Mouse (Mus musculus) embryonic facial prominence, embryonic 12.5 days (tissue): ENCODE measurements around the gene Gm21974. TPM values are rescaled to one million over a fixed set of nuclear protein-coding genes. Genes with fewer than 3 reads are reported as not detected.
"Not testable (repeated sequence)": the region's sequence is repeated elsewhere in the genome, so short reads cannot be mapped to it uniquely, and the experiment has no call there.

Source experiments
- ATAC-seq: fragments of 200-750 bp; cut with Nextera tagmentation; 2 replicates; pipeline ENCODE4 v1.8.0; 2017; ENCODE audit not compliant: insufficient number of reproducible peaks, insufficient read depth, low FRiP score, low TSS enrichment
- H3K27ac ChIP-seq: fragments of 300-500 bp; sonication (generic); 2 replicates; pipeline ENCODE4 v1.5.1; 2016; ENCODE audit warnings: mild to moderate bottlenecking
- H3K27me3 ChIP-seq: fragments of 300-500 bp; sonication (generic); 2 replicates; pipeline ENCODE4 v1.6.1; 2016; ENCODE audit warnings: mild to moderate bottlenecking, moderate library complexity
- H3K36me3 ChIP-seq: fragments of 300-500 bp; sonication (generic); 2 replicates; pipeline ENCODE4 v1.6.1; 2016; ENCODE audit warnings: mild to moderate bottlenecking
- H3K4me1 ChIP-seq: fragments of 300-500 bp; sonication (generic); 2 replicates; pipeline ENCODE4 v1.6.1; 2016
- H3K4me2 ChIP-seq: fragments of 300-500 bp; sonication (generic); replicated peaks from 2 replicates; pipeline ENCODE4 v1.6.1; 2016; ENCODE audit warnings: mild to moderate bottlenecking, moderate library complexity
- H3K4me3 ChIP-seq: fragments of 300-500 bp; sonication (generic); 2 replicates; pipeline ENCODE4 v1.5.1; 2016; ENCODE audit warnings: mild to moderate bottlenecking
- H3K9ac ChIP-seq: fragments of 300-500 bp; sonication (generic); 2 replicates; pipeline ENCODE4 v1.6.1; 2016; ENCODE audit warnings: mild to moderate bottlenecking, moderate library complexity
- H3K9me3 ChIP-seq: fragments of 300-500 bp; sonication (generic); 2 replicates; pipeline ENCODE4 v1.6.1; 2016; ENCODE audit warnings: mild to moderate bottlenecking, moderate library complexity
- WGBS: fragments of 180-500 bp; shearing (Covaris S2); methylation state at CpG from one replicate; pipeline ENCODE4 v1.1.7; 2016; 5-methylcytosine and 5-hydroxymethylcytosine counted together
- polyA plus RNA-seq: library from polyadenylated mRNA; unstranded; fragments of >200 nt; fragmentation: Nextera tagmentation; extraction: Ambion mirVana; gene quantifications from 2 replicates; pipeline ENCODE4 v1.2.1, GENCODE M21; 2016

The Gm21974 gene
- not detected in 2 replicates for polyA plus RNA-seq

GRCm38 (mm10) chr7:127895442-127895841 lies at the start of gene Gm21974, which contains the start of gene Vkorc1:
Gene Gm21974, minus strand, starts transcription at chr7:127895454.
Gene Vkorc1, minus strand, starts transcription at chr7:127895617.
- Histone ChIP-seq H3K9ac (peak within 1 kb of the TSS; percentile 63), H3K27ac (peak within 1 kb of the TSS; percentile 67), H3K4me1 (peaks cover 10% of the 10 kb centered on the region; the same call in 1 of the 2 replicates), H3K4me2 (peak within 1 kb of the TSS; percentile 74), H3K36me3 (peaks cover 13% of the 10 kb centered on the region), H3K27me3 (no peaks in the 10 kb centered on the region), H3K9me3 (no peaks in the 10 kb centered on the region), H3K4me3 (peak within 1 kb of the TSS; percentile 59)
- under 1% methylated on average over 26 of the region's 26 CpGs for WGBS
- ATAC-seq: peak; percentile 98

- WGBS: 12% methylated on average over 23 of the region's 23 CpGs
- H3K9ac ChIP-seq: no peak overlapping the region
- peaks cover 39% of the 10 kb centered on the region for H3K27me3 ChIP-seq
- no peak for ATAC-seq
- peak overlapping the region; percentile 27 for H3K4me2 ChIP-seq
- 0 out of 2 replicates have a peak overlapping the region, but pooled peaks have one; percentile 9 for H3K4me3 ChIP-seq
- no peaks in the 10 kb centered on the region for H3K4me1 ChIP-seq
- no peak overlapping the region for H3K27ac ChIP-seq
- H3K36me3 ChIP-seq: no peaks in the 10 kb centered on the region
- no peaks in the 10 kb centered on the region for H3K9me3 ChIP-seq
Observed at GRCm38 (mm10) chr7:127944614-127945013, 49.4 kb upstream of the Gm21974 start.

DNA sequence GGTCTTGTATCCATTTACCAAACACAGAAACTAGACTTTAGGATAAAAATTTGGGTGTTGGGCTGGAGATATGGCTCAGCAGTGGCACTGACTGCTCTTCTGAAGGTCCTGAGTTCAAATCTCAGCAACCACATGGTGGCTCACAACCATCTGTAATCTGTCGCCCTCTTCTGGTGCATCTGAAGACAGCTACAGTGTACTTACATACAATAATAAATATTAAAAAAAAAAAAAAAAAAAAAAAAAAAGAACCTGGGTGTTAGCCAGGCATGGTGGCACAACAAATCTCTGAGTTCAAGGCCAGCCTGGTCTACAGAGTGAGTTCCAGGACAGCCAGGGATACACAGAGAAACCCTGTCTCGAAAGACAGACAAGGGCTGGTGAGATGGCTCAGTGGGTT lies 46.8 kb upstream of the Gm21974 start:
- not testable (repeated sequence) for H3K9ac ChIP-seq, ATAC-seq, H3K4me2 ChIP-seq, H3K4me3 ChIP-seq, H3K36me3 ChIP-seq, H3K27ac ChIP-seq, H3K9me3 ChIP-seq, H3K4me1 ChIP-seq
- 51% methylated on average over 2 of the region's 2 CpGs for WGBS
- peaks cover 39% of the 10 kb centered on the region for H3K27me3 ChIP-seq

GRCm38 (mm10) chr7:127936216-127936884 lies 41.1 kb upstream of the Gm21974 start:
- ATAC-seq: no peak
- Histone ChIP-seq H3K27ac (no peak overlapping the region), H3K9me3 (no peaks in the 10 kb centered on the region), H3K27me3 (no peaks in the 10 kb centered on the region), H3K36me3 (no peaks in the 10 kb centered on the region), H3K4me1 (peaks cover 34% of the 10 kb centered on the region), H3K9ac (peak overlapping the region; percentile 73), H3K4me3 (peak overlapping the region; percentile 65), H3K4me2 (peak overlapping the region; percentile 93)
- WGBS: 58% methylated on average over 18 of the region's 18 CpGs

DNA sequence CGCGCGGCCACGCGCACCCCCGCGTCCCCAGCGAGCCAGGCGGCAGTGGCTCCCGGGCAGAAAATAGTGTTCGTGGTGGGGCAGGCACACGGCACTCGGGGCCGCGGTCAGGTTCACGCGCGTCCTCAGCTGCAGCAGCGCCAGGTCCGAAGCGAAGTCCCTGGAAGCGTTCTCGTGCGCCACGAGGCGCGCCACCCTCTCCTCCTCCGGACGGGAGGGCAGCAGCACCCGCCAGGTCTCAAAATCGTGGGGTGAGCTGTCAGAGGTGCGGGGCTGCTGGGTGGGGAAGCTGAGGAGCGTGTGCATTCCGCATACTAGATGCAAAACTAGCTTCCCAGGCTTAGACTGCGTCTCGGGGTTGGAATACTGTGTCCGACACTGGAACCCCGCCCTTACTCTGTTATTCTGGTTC lies 40.5 kb upstream of the Gm21974 start:
- Histone ChIP-seq H3K27ac (peak overlapping the region; percentile 18), H3K4me2 (peak overlapping the region; percentile 93), H3K27me3 (0 out of 2 replicates have a peak, but pooled peaks cover under 1% of the 10 kb centered on the region), H3K4me3 (peak overlapping the region; percentile 65), H3K36me3 (no peaks in the 10 kb centered on the region), H3K9me3 (no peaks in the 10 kb centered on the region), H3K9ac (peak overlapping the region; percentile 73), H3K4me1 (peaks cover 36% of the 10 kb centered on the region)
- 2% methylated on average over 37 of the region's 38 CpGs for WGBS
- ATAC-seq: peak; percentile 38

- no peaks in the 10 kb centered on the region for H3K9me3 ChIP-seq
- peak overlapping the region; percentile 18 for H3K27ac ChIP-seq
- H3K4me3 ChIP-seq: peak overlapping the region; percentile 65
- H3K27me3 ChIP-seq: peaks cover 6% of the 10 kb centered on the region
- WGBS: 7% methylated on average over 32 of the region's 32 CpGs
- peak; percentile 94 for ATAC-seq
- H3K4me2 ChIP-seq: peak overlapping the region; percentile 93
- no peaks in the 10 kb centered on the region for H3K36me3 ChIP-seq
- H3K9ac ChIP-seq: peak overlapping the region; percentile 73
- peaks cover 37% of the 10 kb centered on the region for H3K4me1 ChIP-seq
Observed at GRCm38 (mm10) chr7:127935028-127935722, 39.9 kb upstream of the Gm21974 start.

DNA sequence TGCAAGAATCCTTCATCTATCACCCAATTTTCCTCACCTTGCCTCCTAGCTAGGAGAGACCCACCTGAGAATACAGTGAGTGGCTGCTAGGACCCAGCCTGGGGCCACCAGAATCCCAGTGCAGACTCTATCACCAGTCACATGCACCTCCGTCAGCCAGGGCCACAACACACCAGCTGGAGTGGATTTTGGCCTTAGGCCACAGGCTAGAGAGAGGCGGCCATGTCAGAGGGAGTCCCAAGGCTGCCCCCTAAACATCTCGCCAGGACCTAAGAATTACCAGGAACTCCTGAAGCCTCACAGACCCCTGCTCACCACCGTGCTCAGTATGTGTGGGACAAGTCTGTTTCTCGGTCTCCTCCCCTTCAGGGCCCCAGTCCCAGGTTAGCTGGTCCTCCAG lies 38.8 kb upstream of the Gm21974 start:
- no peak overlapping the region for H3K4me3 ChIP-seq
- H3K27ac ChIP-seq: no peak overlapping the region
- peaks cover 17% of the 10 kb centered on the region for H3K27me3 ChIP-seq
- H3K9me3 ChIP-seq: no peaks in the 10 kb centered on the region
- whole genome bisulfite sequencing: 83% methylated on average over 5 of the region's 5 CpGs
- H3K9ac ChIP-seq: no peak overlapping the region
- no peaks in the 10 kb centered on the region for H3K36me3 ChIP-seq
- H3K4me1 ChIP-seq: peaks cover 44% of the 10 kb centered on the region
- no peak overlapping the region for H3K4me2 ChIP-seq
- ATAC-seq: no peak

DNA sequence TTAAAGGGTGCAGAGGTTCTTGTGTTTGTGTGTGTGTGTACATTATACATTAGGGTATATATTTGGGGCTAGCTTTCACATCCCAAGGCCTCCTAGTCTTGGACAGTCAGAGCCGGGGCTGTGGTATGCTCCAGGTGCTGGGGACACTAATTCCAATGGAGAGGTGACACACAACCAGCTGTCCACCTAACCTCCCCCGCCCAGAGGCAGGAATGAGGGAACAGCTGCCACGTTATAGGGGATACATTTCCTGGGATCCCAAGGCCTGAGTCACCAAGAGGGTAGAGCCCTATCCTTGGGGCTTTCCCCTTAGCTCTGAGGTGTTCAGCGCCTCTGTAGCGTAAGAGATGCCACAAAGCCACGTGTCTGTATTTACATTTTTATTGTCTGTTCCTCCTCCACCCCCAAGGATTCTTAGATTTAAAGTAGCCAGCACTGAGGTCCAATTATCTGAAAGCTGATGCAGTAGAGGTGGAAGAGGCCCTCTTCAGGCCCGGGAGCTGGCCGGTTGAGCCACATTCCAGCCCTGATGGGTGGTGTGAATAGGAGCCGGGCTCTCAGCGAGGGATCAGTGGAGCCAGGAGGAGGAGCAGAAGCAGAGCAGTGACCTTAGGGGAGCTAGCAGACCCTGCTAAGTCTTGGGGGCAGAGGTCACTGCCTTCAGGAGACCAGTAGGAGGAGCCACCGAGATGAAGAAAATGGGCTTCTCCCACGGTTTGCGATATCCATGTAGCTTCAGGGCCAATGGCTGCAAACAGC lies 37.2 kb upstream of the Gm21974 start:
- H3K9ac ChIP-seq: 0 out of 2 replicates have a peak overlapping the region, but pooled peaks have one; percentile 11
- no peaks in the 10 kb centered on the region for H3K9me3 ChIP-seq
- H3K4me3 ChIP-seq: no peak overlapping the region
- H3K36me3 ChIP-seq: no peaks in the 10 kb centered on the region
- peaks cover 44% of the 10 kb centered on the region for H3K4me1 ChIP-seq
- WGBS: 12% methylated on average over 13 of the region's 13 CpGs
- 0 out of 2 replicates have a peak overlapping the region, but pooled peaks have one; percentile 3 for H3K4me2 ChIP-seq
- ATAC-seq: no peak
- H3K27me3 ChIP-seq: peaks cover 31% of the 10 kb centered on the region
- peak overlapping the region; percentile 60; the same call in 1 of the 2 replicates for H3K27ac ChIP-seq

- 0 out of 2 replicates have a peak, but pooled peaks cover 6% of the 10 kb centered on the region for H3K36me3 ChIP-seq
- H3K27ac ChIP-seq: peak overlapping the region; percentile 69
- WGBS: 29% methylated on average over 13 of the region's 13 CpGs
- H3K4me3 ChIP-seq: no peak overlapping the region
- ATAC-seq: no peak
- H3K4me1 ChIP-seq: peaks cover 43% of the 10 kb centered on the region
- peaks cover 31% of the 10 kb centered on the region for H3K27me3 ChIP-seq
- no peaks in the 10 kb centered on the region for H3K9me3 ChIP-seq
- peak overlapping the region; percentile 1; the same call in 1 of the 2 replicates for H3K4me2 ChIP-seq
- 0 out of 2 replicates have a peak overlapping the region, but pooled peaks have one; percentile 11 for H3K9ac ChIP-seq
Observed at GRCm38 (mm10) chr7:127931351-127932135, 36.3 kb upstream of the Gm21974 start.

DNA sequence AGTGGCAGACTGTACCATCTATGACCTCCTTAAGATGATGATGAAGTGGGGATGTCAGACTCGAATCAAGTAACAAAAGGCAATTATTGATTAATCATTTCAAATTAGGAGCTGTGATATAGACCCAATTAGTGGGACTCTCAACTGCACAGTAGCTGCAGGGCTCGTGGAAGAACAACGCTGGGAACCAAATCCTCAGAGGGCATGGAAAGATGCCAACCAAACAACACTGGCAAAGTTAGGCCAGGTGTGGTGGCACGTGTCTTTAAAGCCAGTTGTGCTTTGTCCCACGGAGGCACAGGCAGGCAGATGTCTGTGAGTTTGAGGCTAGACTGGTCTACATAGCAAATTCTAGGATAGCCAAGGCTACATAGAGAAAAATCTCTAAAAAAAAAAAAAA lies 35.4 kb upstream of the Gm21974 start:
- Histone ChIP-seq H3K27ac (no peak overlapping the region), H3K4me2 (no peak overlapping the region), H3K4me3 (no peak overlapping the region), H3K27me3 (peaks cover 31% of the 10 kb centered on the region), H3K9ac (no peak overlapping the region), H3K4me1 (peaks cover 36% of the 10 kb centered on the region), H3K36me3 (peaks cover 15% of the 10 kb centered on the region; the same call in 1 of the 2 replicates), H3K9me3 (no peaks in the 10 kb centered on the region)
- ATAC-seq: no peak
- 78% methylated on average over 5 of the region's 5 CpGs for WGBS
